Mouse (Mus musculus): Measurements from ENCODE around the gene Ube2m. TPM values are rescaled to one million over a fixed set of nuclear protein-coding genes. Genes with fewer than 3 reads are reported as not detected.

Gene Ube2m
- polyA plus RNA-seq, 1 experiment, result 195 TPM

DNA sequence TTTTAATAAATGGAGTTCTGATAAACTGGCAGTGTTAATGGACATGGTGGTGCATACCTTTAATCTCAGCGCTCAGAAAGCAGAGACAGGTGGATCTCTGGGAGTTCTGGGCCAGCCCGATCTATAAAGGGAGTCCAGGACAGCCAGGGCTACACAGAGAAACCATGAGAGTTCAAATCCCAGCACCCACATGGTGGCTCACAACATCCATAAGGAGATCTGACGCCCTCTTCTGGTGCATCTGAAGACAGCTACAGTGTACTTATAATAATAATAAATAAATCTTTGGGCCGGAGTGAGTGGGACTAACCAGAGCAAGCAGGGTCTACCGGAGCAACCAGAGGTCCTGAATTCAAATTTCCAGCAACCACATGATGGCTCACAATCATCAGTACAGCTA, 34.7 kb downstream of the Ube2m start:
- H3K9ac ChIP-seq (ENCODE audit: low read depth, poor library complexity, severe bottlenecking), result no peak overlapping the region
- no peaks in the 10 kb centered on the region for H3K36me3 ChIP-seq (ENCODE audit: control insufficient read depth, insufficient read depth, low read length, poor library complexity, severe bottlenecking)
- H3K4me1 ChIP-seq (ENCODE audit: control insufficient read depth, insufficient read depth, low read length), result no peaks in the 10 kb centered on the region
- H3K9me3 ChIP-seq (replicated peaks; ENCODE audit: control insufficient read depth, insufficient read depth, low read length, poor library complexity, severe bottlenecking), result no peaks in the 10 kb centered on the region
- no peaks in the 10 kb centered on the region for H3K27me3 ChIP-seq (ENCODE audit: control insufficient read depth, insufficient read depth, low read length, poor library complexity, severe bottlenecking)
- TF ChIP-seq EP300 (IDR thresholded peaks at IDR 0.05; ENCODE audit: insufficient read depth, low read depth, low read length), result no peak
- no peak for TF ChIP-seq CTCF (IDR thresholded peaks at IDR 0.05; ENCODE audit: low read depth, low read length)
- no peak for TF ChIP-seq POLR2A (IDR thresholded peaks at IDR 0.05; ENCODE audit: insufficient read depth, low read length)
- no peak overlapping the region for H3K4me3 ChIP-seq (ENCODE audit: low read depth, low read length)
- H3K27ac ChIP-seq (ENCODE audit: insufficient read depth, low read length), result no peak overlapping the region

DNA sequence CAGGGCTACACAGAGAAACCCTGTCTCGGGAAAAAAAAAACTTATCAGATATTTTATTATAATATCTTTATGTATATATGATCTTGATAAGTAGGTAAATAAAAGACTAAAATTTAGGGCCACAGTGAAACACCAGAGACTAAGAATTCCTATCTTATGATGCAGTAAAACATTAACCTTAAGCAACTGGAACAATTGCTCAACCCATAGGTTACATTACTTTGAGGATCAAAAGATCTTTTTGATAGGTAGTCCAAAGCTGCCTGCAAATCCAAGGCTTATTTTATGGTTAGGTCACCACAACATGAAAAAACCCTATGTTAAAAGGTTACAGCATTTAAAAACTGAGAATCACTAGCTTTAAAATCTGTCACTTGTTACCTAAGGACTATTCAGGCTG, 36.5 kb downstream of the Ube2m start:
- H3K4me3 ChIP-seq (ENCODE audit: low read depth, low read length), result no peak overlapping the region
- H3K27me3 ChIP-seq (ENCODE audit: control insufficient read depth, insufficient read depth, low read length, poor library complexity, severe bottlenecking), result no peaks in the 10 kb centered on the region
- no peaks in the 10 kb centered on the region for H3K4me1 ChIP-seq (ENCODE audit: control insufficient read depth, insufficient read depth, low read length)
- no peak for TF ChIP-seq EP300 (IDR thresholded peaks at IDR 0.05; ENCODE audit: insufficient read depth, low read depth, low read length)
- no peak for TF ChIP-seq CTCF (IDR thresholded peaks at IDR 0.05; ENCODE audit: low read depth, low read length)
- no peak for TF ChIP-seq POLR2A (IDR thresholded peaks at IDR 0.05; ENCODE audit: insufficient read depth, low read length)
- no peaks in the 10 kb centered on the region for H3K36me3 ChIP-seq (ENCODE audit: control insufficient read depth, insufficient read depth, low read length, poor library complexity, severe bottlenecking)
- H3K27ac ChIP-seq (ENCODE audit: insufficient read depth, low read length), result no peak overlapping the region
- no peaks in the 10 kb centered on the region for H3K9me3 ChIP-seq (replicated peaks; ENCODE audit: control insufficient read depth, insufficient read depth, low read length, poor library complexity, severe bottlenecking)
- H3K9ac ChIP-seq (ENCODE audit: low read depth, poor library complexity, severe bottlenecking), result no peak overlapping the region

DNA sequence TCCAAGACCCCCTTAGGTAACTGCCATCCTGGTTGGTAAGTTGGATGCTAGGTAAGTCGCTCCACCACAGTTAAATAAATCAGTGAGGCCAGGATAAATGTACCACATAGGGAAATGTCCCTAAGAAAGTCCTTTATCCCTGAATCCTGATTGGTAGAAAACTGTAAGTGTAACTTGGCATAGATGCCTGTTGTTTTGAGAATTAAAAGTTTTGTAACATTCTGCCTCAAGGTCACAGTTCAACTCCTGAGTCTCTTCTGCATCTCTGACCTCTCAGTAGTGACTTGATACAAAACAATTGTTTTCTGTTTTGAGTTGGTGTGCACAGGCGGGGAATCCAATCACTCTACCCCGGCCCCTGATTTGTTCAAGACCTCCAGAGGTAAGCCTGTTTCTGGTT, 39.2 kb downstream of the Ube2m start, which contains the start of gene Trim28:
Trim28 (plus strand) TSS at position 264 of the 400 bp plus-strand sequence.
- H3K36me3 ChIP-seq (ENCODE audit: control insufficient read depth, insufficient read depth, low read length, poor library complexity, severe bottlenecking), result no peaks in the 10 kb centered on the region
- TF ChIP-seq POLR2A (IDR thresholded peaks at IDR 0.05; ENCODE audit: insufficient read depth, low read length) (no peak), CTCF (IDR thresholded peaks at IDR 0.05; ENCODE audit: low read depth, low read length) (no peak), EP300 (IDR thresholded peaks at IDR 0.05; ENCODE audit: insufficient read depth, low read depth, low read length) (no peak)
- no peaks in the 10 kb centered on the region for H3K4me1 ChIP-seq (ENCODE audit: control insufficient read depth, insufficient read depth, low read length)
- H3K27me3 ChIP-seq (ENCODE audit: control insufficient read depth, insufficient read depth, low read length, poor library complexity, severe bottlenecking), result no peaks in the 10 kb centered on the region
- no peak within 1 kb of the TSS for H3K27ac ChIP-seq (ENCODE audit: insufficient read depth, low read length)
- no peak within 1 kb of the TSS for H3K4me3 ChIP-seq (ENCODE audit: low read depth, low read length)
- no peaks in the 10 kb centered on the region for H3K9me3 ChIP-seq (replicated peaks; ENCODE audit: control insufficient read depth, insufficient read depth, low read length, poor library complexity, severe bottlenecking)
- no peak within 1 kb of the TSS for H3K9ac ChIP-seq (ENCODE audit: low read depth, poor library complexity, severe bottlenecking)

DNA sequence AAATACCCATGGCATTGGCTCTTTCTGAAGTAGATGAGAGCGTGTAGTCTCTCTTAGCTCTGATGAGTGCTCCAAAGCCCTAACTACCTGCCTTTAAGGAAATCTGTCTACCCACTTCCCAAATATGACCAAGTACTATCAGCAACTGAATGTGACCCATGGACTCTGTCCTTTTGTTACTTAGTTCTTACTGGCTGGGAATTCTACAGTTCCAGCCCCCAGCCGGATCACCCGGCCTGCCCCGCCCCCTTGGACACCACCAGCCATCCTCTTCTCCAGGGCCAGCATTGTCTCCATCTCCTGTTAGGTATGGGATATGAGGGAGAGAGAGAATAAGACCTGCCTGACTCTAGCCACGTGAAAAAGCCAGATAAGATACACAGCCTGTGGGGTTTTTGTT, 40.0 kb downstream of the Ube2m start, which contains the start of gene Slc27a5:
Slc27a5 (minus strand) TSS at position 140 of the 400 bp plus-strand sequence.
- TF ChIP-seq CTCF (IDR thresholded peaks at IDR 0.05; ENCODE audit: low read depth, low read length), result no peak
- TF ChIP-seq POLR2A (IDR thresholded peaks at IDR 0.05; ENCODE audit: insufficient read depth, low read length), result no peak
- no peak for TF ChIP-seq EP300 (IDR thresholded peaks at IDR 0.05; ENCODE audit: insufficient read depth, low read depth, low read length)
- Histone ChIP-seq H3K9me3 (replicated peaks; ENCODE audit: control insufficient read depth, insufficient read depth, low read length, poor library complexity, severe bottlenecking) (no peaks in the 10 kb centered on the region), H3K9ac (ENCODE audit: low read depth, poor library complexity, severe bottlenecking) (no peak within 1 kb of the TSS), H3K4me3 (ENCODE audit: low read depth, low read length) (no peak within 1 kb of the TSS), H3K27ac (ENCODE audit: insufficient read depth, low read length) (no peak within 1 kb of the TSS), H3K27me3 (ENCODE audit: control insufficient read depth, insufficient read depth, low read length, poor library complexity, severe bottlenecking) (no peaks in the 10 kb centered on the region), H3K4me1 (ENCODE audit: control insufficient read depth, insufficient read depth, low read length) (no peaks in the 10 kb centered on the region), H3K36me3 (ENCODE audit: control insufficient read depth, insufficient read depth, low read length, poor library complexity, severe bottlenecking) (no peaks in the 10 kb centered on the region)

DNA sequence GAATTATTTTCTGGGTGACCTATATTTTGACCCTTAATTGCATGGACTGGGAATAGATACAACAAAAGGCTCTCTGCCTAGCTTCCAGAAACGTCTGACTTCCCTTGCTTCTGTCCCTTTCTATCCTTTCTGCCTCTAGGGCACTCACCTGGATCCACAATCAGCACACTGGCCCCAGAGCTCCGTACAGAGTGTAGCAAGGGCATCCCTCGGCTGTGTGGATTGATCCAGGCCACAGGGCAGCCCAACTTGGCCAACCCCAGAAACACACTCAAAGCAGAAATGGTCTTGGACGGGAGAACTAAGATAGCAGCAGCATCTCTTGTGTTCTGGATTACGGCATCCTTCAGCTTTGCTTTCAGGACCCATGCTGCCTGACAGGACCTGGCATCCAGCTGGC, 40.8 kb downstream of the Ube2m start:
- H3K27ac ChIP-seq (ENCODE audit: insufficient read depth, low read length), result no peak overlapping the region
- H3K9me3 ChIP-seq (replicated peaks; ENCODE audit: control insufficient read depth, insufficient read depth, low read length, poor library complexity, severe bottlenecking), result no peaks in the 10 kb centered on the region
- no peaks in the 10 kb centered on the region for H3K36me3 ChIP-seq (ENCODE audit: control insufficient read depth, insufficient read depth, low read length, poor library complexity, severe bottlenecking)
- no peaks in the 10 kb centered on the region for H3K4me1 ChIP-seq (ENCODE audit: control insufficient read depth, insufficient read depth, low read length)
- TF ChIP-seq CTCF (IDR thresholded peaks at IDR 0.05; ENCODE audit: low read depth, low read length) (no peak), EP300 (IDR thresholded peaks at IDR 0.05; ENCODE audit: insufficient read depth, low read depth, low read length) (no peak), POLR2A (IDR thresholded peaks at IDR 0.05; ENCODE audit: insufficient read depth, low read length) (no peak)
- no peaks in the 10 kb centered on the region for H3K27me3 ChIP-seq (ENCODE audit: control insufficient read depth, insufficient read depth, low read length, poor library complexity, severe bottlenecking)
- no peak overlapping the region for H3K9ac ChIP-seq (ENCODE audit: low read depth, poor library complexity, severe bottlenecking)
- H3K4me3 ChIP-seq (ENCODE audit: low read depth, low read length), result no peak overlapping the region

DNA sequence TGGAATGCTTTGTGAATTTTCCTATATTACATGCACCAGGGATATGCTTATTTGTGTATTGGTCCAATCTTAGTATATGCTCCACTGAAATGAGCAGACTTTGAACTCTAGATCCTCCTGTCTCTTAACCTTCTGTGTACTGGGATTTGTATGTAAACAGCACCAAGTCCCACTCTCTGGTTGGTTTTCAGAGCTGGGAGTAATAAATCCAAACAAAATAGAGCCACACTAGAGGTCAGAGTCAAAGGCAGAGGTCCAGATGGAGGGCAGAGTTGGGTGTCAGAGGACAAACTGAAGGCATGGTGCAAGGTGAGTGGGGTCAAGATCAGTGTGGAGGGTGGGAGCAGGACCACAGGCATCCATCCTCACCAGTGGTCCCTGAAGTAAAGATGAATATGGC, 42.2 kb downstream of the Ube2m start:
- Histone ChIP-seq H3K4me1 (ENCODE audit: control insufficient read depth, insufficient read depth, low read length) (no peaks in the 10 kb centered on the region), H3K9ac (ENCODE audit: low read depth, poor library complexity, severe bottlenecking) (no peak overlapping the region), H3K4me3 (ENCODE audit: low read depth, low read length) (no peak overlapping the region), H3K27me3 (ENCODE audit: control insufficient read depth, insufficient read depth, low read length, poor library complexity, severe bottlenecking) (no peaks in the 10 kb centered on the region), H3K36me3 (ENCODE audit: control insufficient read depth, insufficient read depth, low read length, poor library complexity, severe bottlenecking) (no peaks in the 10 kb centered on the region), H3K27ac (ENCODE audit: insufficient read depth, low read length) (no peak overlapping the region), H3K9me3 (replicated peaks; ENCODE audit: control insufficient read depth, insufficient read depth, low read length, poor library complexity, severe bottlenecking) (no peaks in the 10 kb centered on the region)
- TF ChIP-seq POLR2A (IDR thresholded peaks at IDR 0.05; ENCODE audit: insufficient read depth, low read length) (no peak), CTCF (IDR thresholded peaks at IDR 0.05; ENCODE audit: low read depth, low read length) (no peak), EP300 (IDR thresholded peaks at IDR 0.05; ENCODE audit: insufficient read depth, low read depth, low read length) (no peak)

Measured in ES-Bruce4 (cell line).